Mouse (Mus musculus) testis, adult 2 months (tissue): Measurements from ENCODE around the gene Gcc2. TPM values are rescaled to one million over a fixed set of nuclear protein-coding genes. Genes with fewer than 3 reads are reported as not detected.

Experiments used
- H3K27ac ChIP-seq: fragments of 200-500 bp; 2 replicates; pipeline ENCODE4 v1.5.1; 2012; ENCODE audit warnings: low read depth, low read length; ENCODE audit not compliant: control insufficient read depth, insufficient read depth
- H3K27me3 ChIP-seq: fragments of 200-500 bp; 2 replicates; pipeline ENCODE4 v1.6.1; 2012; ENCODE audit warnings: mild to moderate bottlenecking, low read length, moderate library complexity; ENCODE audit not compliant: control insufficient read depth, insufficient read depth
- H3K36me3 ChIP-seq: fragments of 200-500 bp; 2 replicates; pipeline ENCODE4 v1.6.1; 2012; ENCODE audit warnings: mild to moderate bottlenecking, low read length; ENCODE audit not compliant: control insufficient read depth, insufficient read depth
- H3K4me1 ChIP-seq: fragments of 200-500 bp; 2 replicates; pipeline ENCODE4 v1.6.1; 2012; ENCODE audit warnings: low read length; ENCODE audit not compliant: control insufficient read depth, insufficient read depth
- H3K4me3 ChIP-seq: fragments of 200-500 bp; 2 replicates; pipeline ENCODE4 v1.5.1; 2012; ENCODE audit warnings: low read depth, mild to moderate bottlenecking, low read length, moderate library complexity, mixed read lengths; ENCODE audit not compliant: control insufficient read depth
- CTCF ChIP-seq: fragments of 200-500 bp; IDR thresholded peaks from 2 replicates; pipeline ENCODE4 v1.5.1; 2012; ENCODE audit warnings: low read depth, mild to moderate bottlenecking, inconsistent platforms, low read length, moderate library complexity; ENCODE audit not compliant: control insufficient read depth, insufficient read depth, insufficient replicate concordance
- POLR2A ChIP-seq: fragments of 200-500 bp; IDR thresholded peaks from 2 replicates; pipeline ENCODE4 v1.6.1; 2012; ENCODE audit warnings: low read depth, mild to moderate bottlenecking, inconsistent platforms, low read length, moderate library complexity; ENCODE audit not compliant: control insufficient read depth
- polyA plus RNA-seq: library from polyadenylated mRNA; depleted of rRNA; stranded (reverse); fragments of >200 nt; gene quantifications from 2 replicates; pipeline ENCODE4 v1.2.3, GENCODE M21; 2012

Gene Gcc2
- polyA plus RNA-seq, 1 experiment: 17.3 TPM

GRCm38 (mm10) chr10:58295605-58296004 is 40.3 kb downstream of the Gcc2 start:
- no peak overlapping the region for H3K27ac ChIP-seq
- H3K36me3 ChIP-seq: peaks cover 1% of the 10 kb centered on the region; the same call in 1 of the 2 replicates
- TF ChIP-seq POLR2A (no peak), CTCF (no peak)
- H3K4me3 ChIP-seq: no peak overlapping the region
- H3K4me1 ChIP-seq: no peaks in the 10 kb centered on the region
- no peaks in the 10 kb centered on the region for H3K27me3 ChIP-seq

- H3K36me3 ChIP-seq: 0 out of 2 replicates have a peak, but pooled peaks cover 2% of the 10 kb centered on the region
Measured at GRCm38 (mm10) chr10:58304996-58305395, 49.7 kb downstream of the Gcc2 start.

GRCm38 (mm10) chr10:58306897-58307296 is 51.6 kb downstream of the Gcc2 start:
- no peak overlapping the region for H3K4me3 ChIP-seq
- TF ChIP-seq CTCF (no peak), POLR2A (no peak)
- no peaks in the 10 kb centered on the region for H3K27me3 ChIP-seq
- 0 out of 2 replicates have a peak, but pooled peaks cover 2% of the 10 kb centered on the region for H3K36me3 ChIP-seq
- no peak overlapping the region for H3K27ac ChIP-seq
- no peaks in the 10 kb centered on the region for H3K4me1 ChIP-seq

More at GRCm38 (mm10) chr10:58304996-58305395, 49.7 kb downstream of the Gcc2 start:
- no peak overlapping the region for H3K4me3 ChIP-seq
- no peak for TF ChIP-seq CTCF
- TF ChIP-seq POLR2A: no peak
- H3K27me3 ChIP-seq: no peaks in the 10 kb centered on the region
- H3K4me1 ChIP-seq: no peaks in the 10 kb centered on the region
- no peak overlapping the region for H3K27ac ChIP-seq

GRCm38 (mm10) chr10:58310791-58311190 is 55.5 kb downstream of the Gcc2 start:
- TF ChIP-seq POLR2A: no peak
- TF ChIP-seq CTCF: no peak
- Histone ChIP-seq H3K27ac (no peak overlapping the region), H3K27me3 (no peaks in the 10 kb centered on the region), H3K4me3 (no peak overlapping the region), H3K36me3 (no peaks in the 10 kb centered on the region), H3K4me1 (no peaks in the 10 kb centered on the region)

GRCm38 (mm10) chr10:58312887-58313286 is 57.6 kb downstream of the Gcc2 start:
- no peak overlapping the region for H3K4me3 ChIP-seq
- H3K4me1 ChIP-seq: no peaks in the 10 kb centered on the region
- no peaks in the 10 kb centered on the region for H3K36me3 ChIP-seq
- H3K27ac ChIP-seq: no peak overlapping the region
- no peak for TF ChIP-seq CTCF
- no peak for TF ChIP-seq POLR2A
- H3K27me3 ChIP-seq: no peaks in the 10 kb centered on the region

GRCm38 (mm10) chr10:58320881-58321280 is 65.6 kb downstream of the Gcc2 start:
- Histone ChIP-seq H3K36me3 (no peaks in the 10 kb centered on the region), H3K27ac (no peak overlapping the region), H3K4me1 (peaks cover 8% of the 10 kb centered on the region), H3K4me3 (no peak overlapping the region), H3K27me3 (no peaks in the 10 kb centered on the region)
- TF ChIP-seq CTCF: no peak
- TF ChIP-seq POLR2A: no peak

- H3K36me3 ChIP-seq: no peaks in the 10 kb centered on the region
- H3K4me1 ChIP-seq: peaks cover 8% of the 10 kb centered on the region
- peak overlapping the region; percentile 93 for H3K4me3 ChIP-seq
- no peaks in the 10 kb centered on the region for H3K27me3 ChIP-seq
- TF ChIP-seq CTCF (no peak), POLR2A (no peak)
- peak overlapping the region; percentile 92 for H3K27ac ChIP-seq
Measured at GRCm38 (mm10) chr10:58322361-58323027, 67.2 kb downstream of the Gcc2 start.
